Mouse (Mus musculus) hindbrain, embryonic 16.5 days (tissue): ENCODE measurements at regions not wholly inside any gene's neighbourhood (a gene's known extent, or its start where the extent isn't known, plus 50 kb on each side); places are given as distances from the start of the nearest gene placed in this dataset.

Experiments
- ATAC-seq: fragments of 200-750 bp; cut with Nextera tagmentation; 2 replicates; pipeline ENCODE4 v1.8.0; 2017; ENCODE audit warnings: moderate TSS enrichment, moderate library complexity
- H3K27ac ChIP-seq: fragments of 300-500 bp; sonication (generic); 2 replicates; pipeline ENCODE4 v1.5.1; 2014; ENCODE audit warnings: low read depth, mild to moderate bottlenecking, control low read depth, low read length, moderate library complexity
- H3K27me3 ChIP-seq: fragments of 300-500 bp; sonication (generic); replicated peaks from 2 replicates; pipeline ENCODE4 v1.6.1; 2014; ENCODE audit warnings: low read length; ENCODE audit not compliant: control insufficient read depth, insufficient read depth
- H3K36me3 ChIP-seq: fragments of 300-500 bp; sonication (generic); 2 replicates; pipeline ENCODE4 v1.6.1; 2014; ENCODE audit warnings: mild to moderate bottlenecking, low read length, moderate library complexity, mixed read lengths; ENCODE audit not compliant: control insufficient read depth, insufficient read depth
- H3K4me1 ChIP-seq: fragments of 300-500 bp; sonication (generic); 2 replicates; pipeline ENCODE4 v1.6.1; 2014; ENCODE audit warnings: low read depth, low read length; ENCODE audit not compliant: control insufficient read depth, insufficient read depth
- H3K4me2 ChIP-seq: fragments of 300-500 bp; sonication (generic); 2 replicates; pipeline ENCODE4 v1.6.1; 2014; ENCODE audit warnings: mild to moderate bottlenecking, low read length, control low read depth, moderate library complexity
- H3K4me3 ChIP-seq: fragments of 300-500 bp; sonication (generic); 2 replicates; pipeline ENCODE4 v1.5.1; 2014; ENCODE audit warnings: mild to moderate bottlenecking, low read length, control low read depth, moderate library complexity
- H3K9ac ChIP-seq: fragments of 300-500 bp; sonication (generic); 2 replicates; pipeline ENCODE4 v1.6.1; 2014; ENCODE audit warnings: low read depth, mild to moderate bottlenecking, control low read depth, low read length, moderate library complexity
- H3K9me3 ChIP-seq: fragments of 300-500 bp; sonication (generic); 2 replicates; pipeline ENCODE4 v1.6.1; 2014; ENCODE audit warnings: mild to moderate bottlenecking, low read length, moderate library complexity; ENCODE audit not compliant: control insufficient read depth
- WGBS: fragments of 180-500 bp; shearing (Covaris S2); extraction: QIAGEN DNeasy Blood & Tissue Kit; methylation state at CpG from one replicate; pipeline ENCODE4 v1.1.7; 2014; 5-methylcytosine and 5-hydroxymethylcytosine counted together

DNA sequence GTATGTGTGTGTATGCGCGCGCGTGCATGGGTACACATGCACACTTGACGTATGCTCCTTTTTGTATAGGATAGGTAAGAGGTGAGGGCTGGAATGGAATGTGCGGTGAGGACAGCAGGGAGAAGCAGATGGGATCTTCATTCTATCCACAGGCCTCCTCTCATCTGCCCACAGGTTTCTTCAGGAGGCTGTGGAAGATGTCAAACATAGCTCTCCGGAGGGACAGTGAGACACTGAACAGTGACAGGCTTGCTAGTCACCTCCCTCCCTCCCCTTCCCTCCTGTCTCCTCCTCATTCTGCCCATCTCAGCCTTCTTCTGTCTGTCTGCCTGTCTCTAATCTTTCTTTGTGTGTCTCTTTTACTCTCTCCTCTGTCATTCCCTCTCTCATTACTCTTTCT, 124.6 kb downstream of the En1 start:
- no peak overlapping the region for H3K4me2 ChIP-seq
- no peak overlapping the region for H3K9ac ChIP-seq
- H3K4me3 ChIP-seq: no peak overlapping the region
- no peak overlapping the region for H3K27ac ChIP-seq
- no peaks in the 10 kb centered on the region for H3K9me3 ChIP-seq
- no peaks in the 10 kb centered on the region for H3K36me3 ChIP-seq
- no peaks in the 10 kb centered on the region for H3K4me1 ChIP-seq
- WGBS: 82% methylated on average over 7 of the region's 7 CpGs
- no peaks in the 10 kb centered on the region for H3K27me3 ChIP-seq
- no peak for ATAC-seq

DNA sequence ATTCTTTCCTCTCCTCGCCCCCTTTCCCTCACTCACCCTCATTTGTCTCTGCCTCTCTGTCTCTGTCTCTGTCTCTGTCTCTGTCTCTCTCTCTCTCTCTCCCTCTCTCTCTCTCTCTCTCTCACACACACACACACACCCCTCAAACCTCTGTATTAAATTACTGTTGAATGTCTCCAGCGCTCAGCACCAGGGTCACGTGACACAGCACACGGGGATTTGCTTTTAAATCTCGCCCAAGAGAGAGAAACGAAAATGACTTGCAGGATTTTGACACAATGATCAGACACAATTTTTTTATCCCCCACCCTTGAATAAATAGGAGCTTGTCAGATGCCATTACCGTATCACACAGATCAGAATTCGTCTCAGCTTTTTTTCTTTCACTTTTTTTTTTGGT, 125.2 kb downstream of the En1 start:
- WGBS: 78% methylated on average over 8 of the region's 8 CpGs

DNA sequence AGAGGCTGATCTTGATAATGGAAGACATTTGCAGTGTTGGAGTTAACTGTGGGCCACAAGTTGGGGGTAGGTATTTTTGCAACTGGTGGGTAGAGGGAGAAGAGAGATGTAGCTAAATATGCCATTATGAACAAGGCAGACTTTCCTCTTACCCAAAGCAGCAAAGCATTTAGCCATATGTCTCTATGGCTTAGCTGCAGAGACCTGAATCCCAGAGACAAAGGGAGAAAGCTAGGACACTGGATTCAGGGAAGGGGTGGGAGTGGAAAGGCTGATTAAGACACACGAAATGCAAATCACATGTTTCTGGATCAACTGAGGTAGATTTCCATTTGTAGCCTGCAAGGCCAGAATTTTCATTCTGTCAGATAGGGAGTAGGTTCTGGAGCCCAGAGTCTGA, 129.8 kb downstream of the En1 start:
- no peak for ATAC-seq
- no peaks in the 10 kb centered on the region for H3K27me3 ChIP-seq
- H3K4me1 ChIP-seq: no peaks in the 10 kb centered on the region
- H3K9me3 ChIP-seq: no peaks in the 10 kb centered on the region
- no peak overlapping the region for H3K27ac ChIP-seq
- WGBS: 69% methylated on average over 1 of the region's 1 CpGs
- no peaks in the 10 kb centered on the region for H3K36me3 ChIP-seq
- H3K4me3 ChIP-seq: no peak overlapping the region
- no peak overlapping the region for H3K9ac ChIP-seq
- no peak overlapping the region for H3K4me2 ChIP-seq

More for the DNA sequence above, 125.2 kb downstream of the En1 start:
- no peak for ATAC-seq
- Histone ChIP-seq H3K9me3 (no peaks in the 10 kb centered on the region), H3K27me3 (no peaks in the 10 kb centered on the region), H3K4me3 (no peak overlapping the region), H3K36me3 (no peaks in the 10 kb centered on the region), H3K4me2 (no peak overlapping the region), H3K9ac (no peak overlapping the region), H3K27ac (no peak overlapping the region), H3K4me1 (no peaks in the 10 kb centered on the region)

GRCm38 (mm10) chr1:120733683-120734082, 131.5 kb downstream of the En1 start:
- Histone ChIP-seq H3K4me3 (no peak overlapping the region), H3K4me1 (no peaks in the 10 kb centered on the region), H3K36me3 (no peaks in the 10 kb centered on the region), H3K4me2 (no peak overlapping the region), H3K27ac (no peak overlapping the region), H3K9ac (no peak overlapping the region), H3K9me3 (no peaks in the 10 kb centered on the region), H3K27me3 (no peaks in the 10 kb centered on the region)
- peak; percentile 70 for ATAC-seq
- 83% methylated on average over 5 of the region's 5 CpGs for WGBS

- H3K9me3 ChIP-seq: no peaks in the 10 kb centered on the region
These were observed 132.6 kb downstream of the En1 start for GRCm38 (mm10) chr1:120734846-120735245.

DNA sequence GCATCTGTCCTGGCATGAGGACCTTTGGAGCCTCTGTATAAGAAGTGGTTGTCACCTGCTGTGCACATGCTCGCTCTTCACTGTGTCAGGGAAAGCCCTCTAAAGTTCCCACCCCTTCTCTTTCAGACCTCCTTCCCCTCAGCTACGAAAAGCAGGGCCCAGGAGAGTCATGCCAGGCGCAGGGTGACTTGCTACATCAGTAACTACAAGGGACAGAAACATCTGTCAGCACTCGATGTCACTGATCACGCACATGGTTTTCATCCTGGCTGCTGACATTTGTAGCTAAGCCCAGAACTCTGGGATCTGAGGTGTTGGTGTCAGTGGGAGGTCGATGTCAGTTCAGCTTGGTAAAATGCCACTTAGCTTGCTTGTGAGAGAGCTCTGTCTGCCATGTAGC, 137.3 kb downstream of the En1 start:
- H3K36me3 ChIP-seq: no peaks in the 10 kb centered on the region
- H3K4me2 ChIP-seq: no peak overlapping the region
- no peak overlapping the region for H3K9ac ChIP-seq
- no peak overlapping the region for H3K4me3 ChIP-seq
- no peaks in the 10 kb centered on the region for H3K9me3 ChIP-seq
- H3K4me1 ChIP-seq: no peaks in the 10 kb centered on the region
- 71% methylated on average over 6 of the region's 6 CpGs for WGBS
- no peak overlapping the region for H3K27ac ChIP-seq
- no peaks in the 10 kb centered on the region for H3K27me3 ChIP-seq
- no peak for ATAC-seq

More at GRCm38 (mm10) chr1:120734846-120735245, 132.6 kb downstream of the En1 start:
- Histone ChIP-seq H3K4me1 (no peaks in the 10 kb centered on the region), H3K27ac (no peak overlapping the region), H3K4me3 (no peak overlapping the region), H3K4me2 (no peak overlapping the region), H3K36me3 (no peaks in the 10 kb centered on the region), H3K9ac (no peak overlapping the region), H3K27me3 (no peaks in the 10 kb centered on the region)
- no peak for ATAC-seq

- no peaks in the 10 kb centered on the region for H3K9me3 ChIP-seq
- H3K9ac ChIP-seq: no peak overlapping the region
- no peak overlapping the region for H3K4me2 ChIP-seq
- H3K4me3 ChIP-seq: no peak overlapping the region
- no peaks in the 10 kb centered on the region for H3K36me3 ChIP-seq
- ATAC-seq: no peak
- H3K4me1 ChIP-seq: no peaks in the 10 kb centered on the region
- H3K27ac ChIP-seq: no peak overlapping the region
- H3K27me3 ChIP-seq: no peaks in the 10 kb centered on the region
- 89% methylated on average over 16 of the region's 16 CpGs for WGBS
These were observed 139.0 kb downstream of the En1 start for GRCm38 (mm10) chr1:120741091-120741740.

- Histone ChIP-seq H3K4me3 (no peak overlapping the region), H3K27ac (no peak overlapping the region), H3K27me3 (no peaks in the 10 kb centered on the region), H3K4me1 (no peaks in the 10 kb centered on the region), H3K9me3 (no peaks in the 10 kb centered on the region), H3K36me3 (no peaks in the 10 kb centered on the region), H3K9ac (no peak overlapping the region), H3K4me2 (no peak overlapping the region)
- ATAC-seq: no peak
- WGBS: 77% methylated on average over 6 of the region's 6 CpGs
These were observed 146.7 kb downstream of the En1 start for GRCm38 (mm10) chr1:120748963-120749362.

- Histone ChIP-seq H3K4me1 (no peaks in the 10 kb centered on the region), H3K36me3 (no peaks in the 10 kb centered on the region), H3K9ac (no peak overlapping the region), H3K4me2 (no peak overlapping the region), H3K27ac (no peak overlapping the region), H3K9me3 (no peaks in the 10 kb centered on the region), H3K27me3 (no peaks in the 10 kb centered on the region), H3K4me3 (no peak overlapping the region)
- 88% methylated on average over 1 of the region's 1 CpGs for WGBS
- no peak for ATAC-seq
These were observed 151.2 kb downstream of the En1 start for GRCm38 (mm10) chr1:120753406-120753805.

GRCm38 (mm10) chr1:120754337-120754736, 152.1 kb downstream of the En1 start:
- Histone ChIP-seq H3K9ac (no peak overlapping the region), H3K36me3 (no peaks in the 10 kb centered on the region), H3K4me1 (no peaks in the 10 kb centered on the region), H3K4me3 (no peak overlapping the region), H3K27me3 (no peaks in the 10 kb centered on the region), H3K4me2 (no peak overlapping the region), H3K27ac (no peak overlapping the region), H3K9me3 (no peaks in the 10 kb centered on the region)
- no peak for ATAC-seq
- WGBS: 76% methylated on average over 5 of the region's 5 CpGs
